Mouse (Mus musculus) adrenal gland, adult (tissue): ENCODE measurements at regions not wholly inside any gene's neighbourhood (a gene's known extent, or its start where the extent isn't known, plus 50 kb on each side); places are given as distances from the start of the nearest gene placed in this dataset.
"Not testable (repeated sequence)": the region's sequence is repeated elsewhere in the genome, so short reads cannot be mapped to it uniquely, and the experiment has no call there.

Source experiments
- DNase-seq, 2 experiments: peaks; one replicate each; pipeline ENCODE4 v3.0.0; 2022 to 2023; ENCODE audit warnings: low spot score in 1 of 2; ENCODE audit not compliant: inconsistent age in 2 of 2

GRCm38 (mm10) chr10:112521388-112521787 is 250.5 kb downstream of the Kcnc2 start:
- no peak for DNase-seq

DNA sequence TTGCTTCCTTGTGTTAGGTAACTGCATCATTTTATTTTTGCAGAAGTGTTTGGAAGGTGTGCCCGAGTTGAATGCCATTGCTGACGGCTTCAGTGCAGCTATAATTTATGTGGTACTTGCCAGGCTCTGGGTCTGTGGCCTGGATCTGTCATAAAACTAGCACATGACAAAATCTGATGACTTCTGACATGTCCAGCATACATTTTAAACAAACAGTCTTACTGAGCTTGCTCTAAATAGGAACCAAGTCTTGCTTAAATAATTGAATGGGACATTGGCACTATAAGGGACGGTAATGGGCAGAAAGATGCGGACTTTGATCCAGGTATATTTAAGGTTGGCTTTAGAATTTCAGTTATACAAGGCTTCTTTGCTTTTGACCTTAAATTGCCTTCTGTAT is 272.1 kb downstream of the Kcnc2 start:
- no peak for DNase-seq

DNA sequence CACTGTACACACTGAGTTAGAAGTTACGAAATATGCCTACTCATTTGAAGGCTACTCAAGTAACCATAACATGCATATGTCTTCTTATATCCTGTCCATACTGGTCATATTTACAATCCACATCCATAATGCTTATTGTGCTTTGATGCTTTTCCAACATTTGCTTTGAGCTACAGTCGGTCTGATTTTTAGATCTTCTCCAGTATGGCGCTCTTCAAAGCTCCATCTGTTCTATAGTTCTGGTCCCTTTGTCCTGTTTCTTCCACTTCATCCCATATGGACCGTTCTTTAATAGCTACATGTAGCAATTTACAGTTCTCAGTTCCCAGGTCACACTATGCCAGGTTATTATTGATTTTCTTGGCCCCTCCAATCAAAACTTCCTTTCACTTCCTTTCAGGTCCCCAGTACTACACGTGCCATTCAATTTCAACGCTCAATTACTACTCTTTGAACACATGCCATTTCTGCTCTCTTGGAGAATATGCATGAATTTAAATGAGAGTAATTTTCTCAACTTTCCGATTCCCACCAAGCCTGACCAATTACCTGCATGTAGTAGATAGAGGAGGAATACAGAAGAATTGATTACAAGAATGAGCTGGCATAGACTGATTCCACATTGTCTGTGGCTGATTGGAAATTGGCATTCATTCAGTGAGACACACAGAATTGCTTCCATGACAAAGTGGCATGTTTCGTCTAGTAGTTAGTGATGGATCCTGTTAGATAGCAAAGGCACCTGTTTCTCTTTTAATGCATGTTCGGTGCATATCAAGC is 301.0 kb downstream of the Kcnc2 start:
- no peak for DNase-seq

- no peak for DNase-seq
Observed at GRCm38 (mm10) chr10:112572556-112572955, 301.6 kb downstream of the Kcnc2 start.

- peak in 1 of 2 experiments; percentile 5 for DNase-seq
Observed at GRCm38 (mm10) chr10:112584939-112585338, 314.0 kb downstream of the Kcnc2 start.

- no peak for DNase-seq
Observed at GRCm38 (mm10) chr10:112594327-112594726, 323.4 kb downstream of the Kcnc2 start.

DNA sequence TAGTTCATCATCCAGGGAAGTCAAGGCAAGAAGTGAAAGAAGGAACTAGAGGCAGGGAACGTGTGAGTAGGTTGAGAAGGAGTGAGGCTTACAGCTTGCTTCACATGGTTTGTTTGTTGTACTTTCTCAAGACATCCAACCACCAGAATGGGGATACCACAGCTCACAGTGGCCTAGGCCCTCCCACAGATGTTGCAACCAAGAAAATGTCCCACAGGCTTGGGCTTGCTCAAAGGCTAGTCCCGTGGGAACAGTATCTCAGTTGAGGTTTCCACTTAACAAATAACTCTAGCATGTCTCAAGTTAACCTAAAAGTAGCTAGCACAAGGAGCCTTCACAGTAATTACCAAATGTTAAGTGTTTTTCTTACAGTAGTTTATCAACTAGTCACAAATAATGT is 323.2 kb downstream of the Atxn7l3b start:
- peak in 1 of 2 experiments; percentile 24 for DNase-seq

DNA sequence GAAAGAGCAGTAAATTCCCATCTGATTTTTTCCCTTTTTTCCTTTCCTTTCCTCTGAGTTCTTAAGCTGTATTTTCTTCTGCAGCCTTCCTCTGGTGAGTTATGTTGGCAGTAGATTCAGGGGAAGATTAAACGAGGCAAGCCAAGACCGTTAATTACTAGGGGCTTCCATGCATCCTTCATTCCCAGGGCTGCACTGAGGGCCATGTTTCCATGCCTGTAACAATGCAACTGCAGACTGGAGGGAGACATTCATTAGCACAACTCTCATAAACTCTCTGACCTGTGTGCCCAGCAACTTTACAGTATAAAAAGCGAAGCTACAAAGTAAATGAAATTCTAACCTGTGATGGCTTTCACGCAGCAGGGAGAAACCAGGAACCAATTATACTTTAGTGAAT is 321.2 kb downstream of the Atxn7l3b start:
- no peak for DNase-seq

DNA sequence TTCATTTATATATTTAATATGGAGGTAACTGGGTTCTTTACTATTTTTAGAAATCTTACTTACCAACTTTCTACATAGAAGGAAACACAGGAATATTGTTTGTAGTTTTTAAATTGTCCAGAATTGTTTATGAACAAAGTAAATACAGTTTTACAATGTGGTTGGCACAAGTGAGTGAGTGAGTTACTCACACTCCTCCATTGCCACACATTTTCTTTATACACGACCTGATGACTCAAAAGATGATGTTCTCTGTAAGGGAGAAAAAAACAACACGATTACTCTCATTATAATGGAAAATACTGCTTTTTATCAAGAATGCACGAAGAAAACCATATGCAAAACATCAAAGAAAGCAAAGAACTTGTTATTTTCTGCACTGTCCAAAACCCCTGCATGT is 317.1 kb downstream of the Atxn7l3b start:
- DNase-seq: no peak

GRCm38 (mm10) chr10:112613751-112614150 is 315.1 kb downstream of the Atxn7l3b start:
- DNase-seq: peak in 1 of 2 experiments; percentile 22

DNA sequence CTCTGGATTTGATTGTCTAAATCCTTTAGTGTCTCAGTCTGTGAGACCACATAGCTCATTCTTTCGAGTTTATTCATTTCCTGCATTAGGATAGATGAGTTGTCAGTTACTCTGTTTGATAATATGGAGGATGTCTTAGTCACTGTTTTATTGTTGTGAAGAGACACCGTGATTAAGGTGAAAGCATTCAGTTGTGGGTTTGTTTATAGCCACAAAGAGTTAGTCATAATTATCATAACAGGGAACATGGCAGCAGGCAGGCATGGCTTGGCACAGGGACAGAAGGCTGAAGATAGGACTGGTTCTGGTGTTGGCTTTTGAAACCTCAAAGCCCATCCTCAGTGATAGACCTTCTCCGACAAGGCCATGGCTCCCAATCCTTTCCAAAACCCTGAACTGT is 314.6 kb downstream of the Atxn7l3b start:
- no peak for DNase-seq

DNA sequence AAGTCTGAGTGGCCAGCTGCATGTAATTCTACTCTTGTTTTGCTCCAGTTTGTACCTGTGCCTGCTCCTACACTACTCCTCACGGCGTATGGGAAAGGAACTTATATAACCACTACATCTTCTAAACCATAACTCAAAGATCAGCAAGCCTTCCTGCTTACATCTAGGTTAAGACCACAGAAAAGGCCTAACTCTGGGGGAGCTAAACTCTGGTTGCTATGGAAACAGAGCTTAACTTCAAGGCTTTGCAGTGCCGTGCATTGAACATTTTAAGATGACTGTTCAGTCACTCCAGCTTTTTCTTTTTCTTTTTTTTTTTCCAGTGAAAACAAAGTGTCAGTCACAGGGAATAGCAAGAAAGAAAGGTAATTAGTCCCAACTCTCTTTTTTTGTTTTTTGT is 309.1 kb downstream of the Atxn7l3b start:
- DNase-seq: no peak

GRCm38 (mm10) chr10:112629752-112630151 is 299.0 kb downstream of the Atxn7l3b start:
- DNase-seq: no peak

GRCm38 (mm10) chr10:112635199-112635598 is 293.6 kb downstream of the Atxn7l3b start:
- DNase-seq: peak in 1 of 2 experiments; percentile 21

DNA sequence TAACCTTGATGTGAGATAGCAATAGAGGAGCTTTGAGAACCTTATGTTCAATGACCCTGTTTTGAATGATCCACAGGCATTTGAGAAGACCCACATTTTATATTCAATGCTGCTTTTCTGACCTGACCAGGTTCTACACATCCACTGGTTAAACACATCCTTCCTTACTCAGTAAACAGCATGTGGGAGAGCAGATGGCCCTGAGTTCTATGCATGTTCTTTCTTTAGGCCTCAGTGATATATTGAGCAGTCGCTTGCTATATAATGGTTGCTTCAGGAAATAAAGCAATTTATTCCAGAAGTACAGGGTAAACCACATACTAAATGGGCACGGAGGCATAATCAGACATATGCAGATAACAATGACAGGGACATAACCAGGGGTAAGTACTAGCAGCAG is 292.2 kb downstream of the Atxn7l3b start:
- no peak for DNase-seq

DNA sequence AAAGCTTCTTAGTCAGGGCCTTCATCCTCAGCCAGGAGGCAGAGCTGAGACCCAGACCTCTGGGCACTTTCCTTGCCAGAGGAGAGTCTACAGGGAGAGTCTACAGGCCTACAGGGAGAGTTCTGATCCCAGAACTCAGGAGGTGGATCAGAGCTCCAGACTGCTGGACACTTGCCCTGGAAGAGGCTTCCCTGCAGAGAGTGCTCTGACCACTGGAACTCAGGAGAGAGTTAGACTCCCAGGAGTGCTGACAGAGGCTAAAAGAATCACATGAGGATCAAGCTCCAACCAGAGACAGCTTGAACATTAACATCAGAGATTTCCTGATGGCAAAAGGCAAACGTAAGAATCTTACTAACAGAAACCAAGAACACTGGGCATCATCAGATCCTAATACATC is 288.2 kb downstream of the Atxn7l3b start:
- DNase-seq: not testable (repeated sequence)

- no peak for DNase-seq
Observed at GRCm38 (mm10) chr10:112648986-112649385, 279.8 kb downstream of the Atxn7l3b start.
